Mouse (Mus musculus) brain, adult 2 months (tissue): Measurements from ENCODE around the gene Kctd13.

Source experiments
- DNase-seq: peaks from one replicate; pipeline ENCODE4 v3.0.0; 2011; ENCODE audit warnings: low read depth, low spot score

Gene Kctd13

GRCm38 (mm10) chr7:126982054-126982453 is 53.4 kb downstream of the Kctd13 start:
- no peak for DNase-seq

GRCm38 (mm10) chr7:126983113-126983512 is 54.4 kb downstream of the Kctd13 start:
- DNase-seq = peak; percentile 56

DNA sequence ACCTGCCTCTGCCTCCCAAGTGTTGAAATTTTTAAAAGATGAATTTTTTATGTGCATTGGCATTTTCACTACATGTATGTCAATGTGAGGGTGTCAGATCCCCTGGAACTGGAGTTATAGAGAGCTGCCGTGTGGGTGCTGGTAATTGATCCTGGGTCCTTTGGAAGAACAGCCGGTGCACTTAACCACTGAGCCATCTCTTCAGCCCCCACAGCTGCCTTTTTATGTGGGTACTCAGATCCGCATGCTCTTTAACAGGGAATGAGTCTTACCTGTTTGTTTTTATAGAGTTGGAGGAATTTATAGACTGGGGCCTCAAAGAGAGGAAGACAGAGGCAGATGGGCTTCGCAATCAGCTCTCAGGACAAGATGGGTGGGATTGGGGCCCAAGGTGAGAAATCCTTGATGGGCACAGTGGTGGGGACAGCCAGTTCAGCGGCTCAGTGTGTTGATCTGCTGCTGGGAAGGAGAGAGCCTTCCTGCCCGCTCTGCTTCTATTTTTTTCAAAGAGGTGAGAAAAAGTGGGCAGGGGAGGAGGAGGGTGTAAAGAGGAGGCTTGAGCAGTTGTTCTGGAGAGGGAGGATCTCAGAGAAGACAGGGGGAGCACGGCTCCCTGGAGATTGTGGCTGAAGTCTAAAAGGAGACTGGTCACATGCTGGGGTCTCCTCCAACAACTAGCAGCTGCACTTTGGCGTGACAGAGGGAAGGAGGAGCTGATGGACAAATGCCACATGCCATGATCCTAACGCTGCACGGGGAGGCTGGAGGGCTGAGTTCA is 56.2 kb downstream of the Kctd13 start:
- peak; percentile 83 for DNase-seq

GRCm38 (mm10) chr7:126986319-126986718 is 57.6 kb downstream of the Kctd13 start:
- DNase-seq = peak; percentile 94

- DNase-seq = no peak
These were observed 60.1 kb downstream of the Kctd13 start for GRCm38 (mm10) chr7:126988816-126989215.
